Mouse (Mus musculus) R1 (cell line): Measurements from ENCODE around the gene Daw1.
A peak's percentile ranks its signal among the peaks of the same experiment; 100 is the strongest.

Source experiments
- DNase-seq: peaks from one replicate; pipeline ENCODE4 v3.0.0-alpha.2; 2018; ENCODE audit warnings: low read depth, low spot score

Daw1 gene

GRCm38 (mm10) chr1:83159603-83160002 is at the start of gene Daw1:
Daw1 (plus strand) TSS chr1:83159752.
- DNase-seq, result peak; percentile 87

GRCm38 (mm10) chr1:83110992-83111391 is 48.6 kb upstream of the Daw1 start:
- DNase-seq, result no peak

GRCm38 (mm10) chr1:83111726-83112125 is 47.8 kb upstream of the Daw1 start:
- DNase-seq, result peak; percentile 34

- peak; percentile 90 for DNase-seq
Observed at GRCm38 (mm10) chr1:83116447-83117137, 43.0 kb upstream of the Daw1 start, which contains the start of gene Ccl20. Ccl20 (plus strand) TSS chr1:83116766.

- DNase-seq, result no peak
Observed at GRCm38 (mm10) chr1:83117217-83117616, 42.3 kb upstream of the Daw1 start.

GRCm38 (mm10) chr1:83117661-83118060 is 41.9 kb upstream of the Daw1 start:
- no peak for DNase-seq

GRCm38 (mm10) chr1:83119903-83120302 is 39.6 kb upstream of the Daw1 start:
- DNase-seq, result no peak

GRCm38 (mm10) chr1:83120312-83120711 is 39.2 kb upstream of the Daw1 start:
- DNase-seq, result no peak

- no peak for DNase-seq
Observed at GRCm38 (mm10) chr1:83123201-83123600, 36.4 kb upstream of the Daw1 start.

GRCm38 (mm10) chr1:83135829-83136228 is 23.7 kb upstream of the Daw1 start:
- peak; percentile 71 for DNase-seq

- DNase-seq, result no peak
Observed at GRCm38 (mm10) chr1:83137847-83138246, 21.7 kb upstream of the Daw1 start.

- DNase-seq, result peak; percentile 64
Observed at GRCm38 (mm10) chr1:83138721-83139120, 20.8 kb upstream of the Daw1 start.

GRCm38 (mm10) chr1:83141510-83141909 is 18.0 kb upstream of the Daw1 start:
- DNase-seq, result no peak

- peak; percentile 15 for DNase-seq
Observed at GRCm38 (mm10) chr1:83142055-83142454, 17.5 kb upstream of the Daw1 start.

- DNase-seq, result no peak
Observed at GRCm38 (mm10) chr1:83146547-83146946, 13.0 kb upstream of the Daw1 start.

GRCm38 (mm10) chr1:83150227-83150626 is 9.3 kb upstream of the Daw1 start:
- DNase-seq, result peak; percentile 16

- no peak for DNase-seq
Observed at GRCm38 (mm10) chr1:83152961-83153360, 6.6 kb upstream of the Daw1 start.

- no peak for DNase-seq
Observed at GRCm38 (mm10) chr1:83156876-83157275, 2.7 kb upstream of the Daw1 start.

GRCm38 (mm10) chr1:83161658-83162057 is 2.1 kb downstream of the Daw1 start:
- DNase-seq, result no peak

GRCm38 (mm10) chr1:83164027-83164426 is 4.5 kb downstream of the Daw1 start:
- no peak for DNase-seq

GRCm38 (mm10) chr1:83169158-83169557 is 9.6 kb downstream of the Daw1 start:
- DNase-seq, result no peak

- no peak for DNase-seq
Observed at GRCm38 (mm10) chr1:83175985-83176384, 16.4 kb downstream of the Daw1 start.

- DNase-seq, result no peak
Observed at GRCm38 (mm10) chr1:83179531-83179930, 20.0 kb downstream of the Daw1 start.

- no peak for DNase-seq
Observed at GRCm38 (mm10) chr1:83181418-83181817, 21.9 kb downstream of the Daw1 start.
